In the genomic region with DNA sequence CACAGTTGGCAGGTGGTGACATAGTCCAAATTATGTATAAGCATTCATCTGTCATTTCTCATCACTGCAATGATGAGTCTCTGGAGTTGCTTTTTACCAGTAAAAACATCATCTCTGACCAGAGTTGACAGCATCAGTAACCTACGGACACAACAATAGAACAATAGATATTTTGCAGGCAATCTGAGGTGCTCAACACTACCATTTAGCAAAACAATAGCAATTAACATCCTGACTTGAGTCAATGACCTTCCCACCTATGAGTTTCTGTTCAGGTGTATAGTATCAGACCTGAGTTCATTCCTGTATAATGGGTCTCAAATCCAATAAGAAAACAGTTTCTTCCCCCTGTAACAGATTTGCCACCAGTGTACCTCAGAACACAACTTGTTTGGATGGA, we compare ENCODE assay signal across 19 mouse cellular contexts.
DNase-seq lines count a peak whose midpoint lies in the region; TF ChIP-seq lines count a peak whose summit lies in the region.
"Had no signal": no experiment of that assay in that cellular context is flagged by ENCODE, and none has a peak within 500 bp of the region (broad histone marks: within the 10 kb centered on the region; RNA-seq: fewer than 3 reads in every experiment).

No protein-coding gene starts in this region.

- DNase-seq in ES-CJ7 (ENCODE audit: low read depth, low spot score) (peak; percentile 67), R1 (ENCODE audit: low read depth, low spot score) (peak; percentile 47)
- no peak for DNase-seq in forebrain, embryonic 10.5 days (ENCODE audit: extremely low spot score, low spot score)
- no peak for DNase-seq in testis, postnatal 10 days (ENCODE audit: low spot score)
- DNase-seq in retina, embryonic 14.5 days (ENCODE audit: low spot score), result no peak
- DNase-seq: adrenal gland, adult 8-10 months; adrenal gland, postnatal 14 days; adrenal gland, postnatal 36 days; cerebellum, adult 11-12 months; cerebellum, adult 2 months; cerebellum, adult 9-10 months; cerebellum, postnatal 10 days; cerebellum, postnatal 25 days had no signal

- peak overlapping the region; percentile 41; the same call in 1 of the 2 replicates for H3K27ac ChIP-seq in ES-Bruce4 (ENCODE audit: insufficient read depth, low read length)
- H3K27ac ChIP-seq in forebrain, embryonic 10.5 days, result no peak overlapping the region
- H3K27ac ChIP-seq: embryonic facial prominence, embryonic 10.5 days; embryonic facial prominence, embryonic 12.5 days; forebrain, embryonic 12.5 days had no signal

- no peaks in the 10 kb centered on the region for H3K27me3 ChIP-seq in ES-Bruce4 (ENCODE audit: control insufficient read depth, insufficient read depth, low read length, poor library complexity, severe bottlenecking)
- H3K27me3 ChIP-seq in forebrain, embryonic 10.5 days (ENCODE audit: poor library complexity, severe bottlenecking), result no peaks in the 10 kb centered on the region
- H3K27me3 ChIP-seq: embryonic facial prominence, embryonic 12.5 days; forebrain, embryonic 12.5 days; Patski had no signal

- no peak overlapping the region for H3K4me3 ChIP-seq in ES-Bruce4 (ENCODE audit: low read depth, low read length)
- H3K4me3 ChIP-seq in forebrain, embryonic 10.5 days, result no peak overlapping the region
- H3K4me3 ChIP-seq: embryonic facial prominence, embryonic 10.5 days; embryonic facial prominence, embryonic 12.5 days; forebrain, embryonic 12.5 days had no signal

- no peak for TF ChIP-seq EP300 in ES-Bruce4 (IDR thresholded peaks at IDR 0.05; ENCODE audit: insufficient read depth, low read depth, low read length)

- no peaks in the 10 kb centered on the region for H3K4me1 ChIP-seq in ES-Bruce4 (ENCODE audit: control insufficient read depth, insufficient read depth, low read length)
- no peaks in the 10 kb centered on the region for H3K4me1 ChIP-seq in forebrain, embryonic 10.5 days
- H3K4me1 ChIP-seq: embryonic facial prominence, embryonic 10.5 days; embryonic facial prominence, embryonic 12.5 days; forebrain, embryonic 12.5 days had no signal

- no peaks in the 10 kb centered on the region for H3K9me3 ChIP-seq in ES-Bruce4 (replicated peaks; ENCODE audit: control insufficient read depth, insufficient read depth, low read length, poor library complexity, severe bottlenecking)
- H3K9me3 ChIP-seq in forebrain, embryonic 10.5 days, result no peaks in the 10 kb centered on the region
- H3K9me3 ChIP-seq: embryonic facial prominence, embryonic 10.5 days; embryonic facial prominence, embryonic 12.5 days; forebrain, embryonic 12.5 days; G1E had no signal

- TF ChIP-seq POLR2A in ES-Bruce4 (IDR thresholded peaks at IDR 0.05; ENCODE audit: insufficient read depth, low read length), result no peak

- H3K36me3 ChIP-seq in ES-Bruce4 (ENCODE audit: control insufficient read depth, insufficient read depth, low read length, poor library complexity, severe bottlenecking), result no peaks in the 10 kb centered on the region
- H3K36me3 ChIP-seq in forebrain, embryonic 10.5 days (replicated peaks), result no peaks in the 10 kb centered on the region
- H3K36me3 ChIP-seq: embryonic facial prominence, embryonic 10.5 days; embryonic facial prominence, embryonic 12.5 days; forebrain, embryonic 12.5 days; G1E had no signal

- no peak overlapping the region for H3K9ac ChIP-seq in ES-Bruce4 (ENCODE audit: low read depth, poor library complexity, severe bottlenecking)
- H3K9ac ChIP-seq: embryonic facial prominence, embryonic 12.5 days; forebrain, embryonic 12.5 days had no signal

- 89% methylated on average over 1 of the region's 1 CpGs for WGBS in forebrain, embryonic 10.5 days

- TF ChIP-seq CTCF in ES-Bruce4 (IDR thresholded peaks at IDR 0.05; ENCODE audit: low read depth, low read length), result no peak

Comparison
In these comparisons a context has a peak if more than half of its experiments do, and no peak if none do; other contexts are left out.
1. DNase-seq: peak in ES-CJ7 (single experiment) and R1 (single experiment); none in forebrain, embryonic 10.5 days (single experiment), testis, postnatal 10 days (single experiment) and retina, embryonic 14.5 days (single experiment).